Mouse (Mus musculus) intestine, embryonic 16.5 days (tissue): ENCODE data around the gene Mlh1. TPM values are rescaled to one million over a fixed set of nuclear protein-coding genes. Genes with fewer than 3 reads are reported as not detected.

Experiments used
- ATAC-seq: fragments of 200-750 bp; cut with Nextera tagmentation; 2 replicates; pipeline ENCODE4 v1.8.0; 2017; ENCODE audit warnings: moderate TSS enrichment, moderate library complexity
- H3K27ac ChIP-seq: fragments of 300-500 bp; sonication (generic); 2 replicates; pipeline ENCODE4 v1.5.1; 2014; ENCODE audit warnings: mild to moderate bottlenecking, low read length
- H3K27me3 ChIP-seq: fragments of 300-500 bp; sonication (generic); replicated peaks from 2 replicates; pipeline ENCODE4 v1.6.1; 2014; ENCODE audit warnings: low read length, control low read depth, mixed read lengths; ENCODE audit not compliant: control insufficient read depth, insufficient read depth
- H3K36me3 ChIP-seq: fragments of 300-500 bp; sonication (generic); 2 replicates; pipeline ENCODE4 v1.6.1; 2014; ENCODE audit warnings: low read length, control low read depth; ENCODE audit not compliant: control insufficient read depth, insufficient read depth
- H3K4me1 ChIP-seq: fragments of 300-500 bp; sonication (generic); 2 replicates; pipeline ENCODE4 v1.6.1; 2014; ENCODE audit warnings: low read length, control low read depth, mixed read lengths; ENCODE audit not compliant: control insufficient read depth, insufficient read depth
- H3K4me2 ChIP-seq: fragments of 300-500 bp; sonication (generic); 2 replicates; pipeline ENCODE4 v1.6.1; 2014; ENCODE audit warnings: low read depth, low read length, control low read depth
- H3K4me3 ChIP-seq: fragments of 300-500 bp; sonication (generic); 2 replicates; pipeline ENCODE4 v1.5.1; 2014; ENCODE audit warnings: mild to moderate bottlenecking, low read length
- H3K9ac ChIP-seq: fragments of 300-500 bp; sonication (generic); 2 replicates; pipeline ENCODE4 v1.6.1; 2014; ENCODE audit warnings: low read depth, low read length
- H3K9me3 ChIP-seq: fragments of 300-500 bp; sonication (generic); 2 replicates; pipeline ENCODE4 v1.6.1; 2016; ENCODE audit warnings: low read length, control low read depth; ENCODE audit not compliant: control insufficient read depth
- WGBS: fragments of 180-500 bp; shearing (Covaris S2); extraction: QIAGEN DNeasy Blood & Tissue Kit; methylation state at CpG from one replicate; pipeline ENCODE4 v1.1.7; 2014; 5-methylcytosine and 5-hydroxymethylcytosine counted together
- polyA plus RNA-seq: library from polyadenylated mRNA; unstranded; fragments of >200 nt; fragmentation: Nextera tagmentation; extraction: Ambion mirVana; gene quantifications from 2 replicates; pipeline ENCODE4 v1.2.1, GENCODE M21; 2015

Gene Mlh1
- polyA plus RNA-seq, 1 experiment from 2014 or later = 43.3 TPM

GRCm38 (mm10) chr9:111306142-111306541 is 34.6 kb upstream of the Mlh1 start:
- H3K36me3 ChIP-seq = no peaks in the 10 kb centered on the region
- no peak overlapping the region for H3K4me2 ChIP-seq
- no peak overlapping the region for H3K4me3 ChIP-seq
- H3K9me3 ChIP-seq = no peaks in the 10 kb centered on the region
- peaks cover 6% of the 10 kb centered on the region for H3K27me3 ChIP-seq
- no peaks in the 10 kb centered on the region for H3K4me1 ChIP-seq
- ATAC-seq = no peak
- 64% methylated on average over 7 of the region's 7 CpGs for WGBS
- H3K27ac ChIP-seq = no peak overlapping the region
- H3K9ac ChIP-seq = no peak overlapping the region

- no peaks in the 10 kb centered on the region for H3K9me3 ChIP-seq
- H3K27ac ChIP-seq = no peak overlapping the region
- no peak overlapping the region for H3K4me2 ChIP-seq
- H3K36me3 ChIP-seq = no peaks in the 10 kb centered on the region
- no peak overlapping the region for H3K9ac ChIP-seq
- WGBS = 90% methylated on average over 6 of the region's 6 CpGs
- no peak overlapping the region for H3K4me3 ChIP-seq
- H3K27me3 ChIP-seq = no peaks in the 10 kb centered on the region; the same call in 1 of the 2 replicates
- H3K4me1 ChIP-seq = no peaks in the 10 kb centered on the region
- ATAC-seq = no peak
Measured at GRCm38 (mm10) chr9:111304036-111304435, 32.4 kb upstream of the Mlh1 start.

- ATAC-seq = no peak
- H3K27ac ChIP-seq = no peak overlapping the region
- no peaks in the 10 kb centered on the region for H3K4me1 ChIP-seq
- WGBS = 64% methylated on average over 12 of the region's 12 CpGs
- no peak overlapping the region for H3K4me3 ChIP-seq
- H3K36me3 ChIP-seq = no peaks in the 10 kb centered on the region
- no peak overlapping the region for H3K4me2 ChIP-seq
- no peak overlapping the region for H3K9ac ChIP-seq
- no peaks in the 10 kb centered on the region for H3K9me3 ChIP-seq
- no peaks in the 10 kb centered on the region for H3K27me3 ChIP-seq
Measured at GRCm38 (mm10) chr9:111302196-111302831, 30.7 kb upstream of the Mlh1 start.

- no peaks in the 10 kb centered on the region for H3K27me3 ChIP-seq
- H3K9ac ChIP-seq = no peak overlapping the region
- H3K4me2 ChIP-seq = no peak overlapping the region
- H3K36me3 ChIP-seq = no peaks in the 10 kb centered on the region
- no peak for ATAC-seq
- H3K4me3 ChIP-seq = no peak overlapping the region
- H3K27ac ChIP-seq = no peak overlapping the region
- no peaks in the 10 kb centered on the region for H3K9me3 ChIP-seq
- WGBS = 62% methylated on average over 2 of the region's 2 CpGs
- no peaks in the 10 kb centered on the region for H3K4me1 ChIP-seq
Measured at GRCm38 (mm10) chr9:111298606-111299005, 27.0 kb upstream of the Mlh1 start.

GRCm38 (mm10) chr9:111296433-111296832 is 24.8 kb upstream of the Mlh1 start:
- Histone ChIP-seq H3K27ac (no peak overlapping the region), H3K9ac (no peak overlapping the region), H3K36me3 (no peaks in the 10 kb centered on the region), H3K4me1 (no peaks in the 10 kb centered on the region), H3K27me3 (no peaks in the 10 kb centered on the region), H3K4me3 (no peak overlapping the region), H3K4me2 (no peak overlapping the region), H3K9me3 (no peaks in the 10 kb centered on the region)
- ATAC-seq = no peak
- whole genome bisulfite sequencing = 73% methylated on average over 7 of the region's 7 CpGs

GRCm38 (mm10) chr9:111295323-111295722 is 23.7 kb upstream of the Mlh1 start:
- no peaks in the 10 kb centered on the region for H3K9me3 ChIP-seq
- ATAC-seq = no peak

GRCm38 (mm10) chr9:111294911-111295310 is 23.3 kb upstream of the Mlh1 start:
- H3K4me3 ChIP-seq = no peak overlapping the region
- no peak overlapping the region for H3K4me2 ChIP-seq
- H3K27ac ChIP-seq = no peak overlapping the region
- 94% methylated on average over 6 of the region's 6 CpGs for WGBS
- no peak for ATAC-seq
- no peaks in the 10 kb centered on the region for H3K36me3 ChIP-seq
- no peaks in the 10 kb centered on the region for H3K27me3 ChIP-seq
- no peak overlapping the region for H3K9ac ChIP-seq
- H3K4me1 ChIP-seq = no peaks in the 10 kb centered on the region
- H3K9me3 ChIP-seq = no peaks in the 10 kb centered on the region

More at GRCm38 (mm10) chr9:111295323-111295722, 23.7 kb upstream of the Mlh1 start:
- Histone ChIP-seq H3K27ac (no peak overlapping the region), H3K27me3 (no peaks in the 10 kb centered on the region), H3K4me1 (no peaks in the 10 kb centered on the region), H3K4me2 (no peak overlapping the region), H3K9ac (no peak overlapping the region), H3K36me3 (no peaks in the 10 kb centered on the region), H3K4me3 (no peak overlapping the region)
- WGBS = 75% methylated on average over 2 of the region's 2 CpGs

GRCm38 (mm10) chr9:111293234-111293633 is 21.6 kb upstream of the Mlh1 start:
- H3K4me2 ChIP-seq = no peak overlapping the region
- H3K27ac ChIP-seq = no peak overlapping the region
- no peaks in the 10 kb centered on the region for H3K27me3 ChIP-seq
- WGBS = 81% methylated on average over 4 of the region's 4 CpGs
- no peak overlapping the region for H3K9ac ChIP-seq
- no peaks in the 10 kb centered on the region for H3K9me3 ChIP-seq
- H3K4me3 ChIP-seq = no peak overlapping the region
- no peak for ATAC-seq
- H3K36me3 ChIP-seq = no peaks in the 10 kb centered on the region
- H3K4me1 ChIP-seq = no peaks in the 10 kb centered on the region

GRCm38 (mm10) chr9:111290539-111291100 is 19.0 kb upstream of the Mlh1 start:
- Histone ChIP-seq H3K9ac (no peak overlapping the region), H3K4me2 (no peak overlapping the region), H3K9me3 (no peaks in the 10 kb centered on the region), H3K36me3 (no peaks in the 10 kb centered on the region), H3K4me3 (no peak overlapping the region), H3K27me3 (no peaks in the 10 kb centered on the region), H3K4me1 (no peaks in the 10 kb centered on the region), H3K27ac (no peak overlapping the region)
- WGBS = 75% methylated on average over 11 of the region's 11 CpGs
- no peak for ATAC-seq
